Mouse (Mus musculus) hematopoietic stem cell, adult 5-6 weeks (primary cell): ENCODE measurements around the gene Gatad2b. TPM values are rescaled to one million over a fixed set of nuclear protein-coding genes. Genes with fewer than 3 reads are reported as not detected.

ENCODE experiments used
- ATAC-seq, 2 experiments: fragments of 125-278 bp in 1 of 2; replicated peaks in 1 of 2; 2 replicates each; pipeline ENCODE4 v1.8.0; 2016 to 2017; ENCODE audit warnings: inconsistent platforms in 2 of 2, mild to moderate bottlenecking in 2 of 2, moderate number of reproducible peaks in 2 of 2, low read depth in 1 of 2, moderate TSS enrichment in 1 of 2; ENCODE audit not compliant: low FRiP score in 2 of 2, poor library complexity in 2 of 2, severe bottlenecking in 2 of 2, insufficient read depth in 1 of 2, low TSS enrichment in 1 of 2
- total RNA-seq: library from RNA; stranded (forward); fragments of 172-1452, 232-1000 nt; gene quantifications from 2 replicates; pipeline ENCODE4 v1.2.3, GENCODE M21; 2017

Gatad2b gene
- total RNA-seq, 1 experiment from 2014 or later: 34.1 TPM

DNA sequence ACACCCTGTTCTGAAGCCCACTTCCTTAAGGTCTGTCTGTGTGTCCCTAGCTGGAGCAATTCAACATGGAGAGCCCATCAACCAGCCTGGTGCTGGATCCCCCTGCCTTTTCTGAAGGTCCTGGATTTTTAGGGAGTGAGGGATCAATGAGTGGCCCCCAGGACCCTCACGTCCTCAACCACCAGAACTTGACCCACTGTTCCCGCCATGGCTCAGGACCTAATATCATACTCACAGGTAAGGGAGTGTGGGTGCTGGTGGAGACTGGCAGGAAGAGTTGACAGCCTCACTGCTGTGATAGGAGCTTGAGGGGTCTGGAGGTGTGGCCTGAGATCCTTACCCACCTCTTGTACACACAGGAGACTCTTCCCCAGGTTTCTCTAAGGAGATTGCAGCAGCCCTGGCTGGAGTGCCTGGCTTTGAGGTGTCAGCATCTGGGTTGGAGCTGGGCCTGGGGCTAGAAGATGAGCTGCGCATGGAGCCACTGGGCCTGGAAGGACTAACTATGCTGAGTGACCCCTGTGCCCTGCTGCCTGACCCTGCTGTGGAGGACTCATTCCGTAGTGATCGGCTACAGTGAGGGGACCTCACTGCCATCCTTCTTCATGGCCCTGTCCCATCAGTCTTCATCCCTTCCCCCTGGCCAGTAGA is 29.7 kb upstream of the Gatad2b start:
- ATAC-seq: no peak

DNA sequence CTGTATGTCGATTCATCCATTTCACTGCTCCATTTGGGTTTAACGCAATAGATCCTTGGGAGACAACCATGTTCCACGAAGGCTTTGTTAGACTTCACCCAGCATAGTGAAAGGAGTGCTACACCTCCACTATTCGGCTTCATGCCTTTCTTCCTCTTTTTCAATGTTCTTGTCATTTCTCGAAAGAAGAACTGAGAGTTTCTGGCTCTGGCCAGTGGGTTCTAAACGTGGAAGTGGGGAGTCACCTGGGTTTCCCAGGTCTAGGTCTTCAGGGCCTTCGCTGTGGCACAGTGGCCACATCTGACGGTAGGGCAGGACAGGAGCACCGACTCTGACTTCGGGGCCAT is 28.3 kb upstream of the Gatad2b start:
- ATAC-seq: peak; percentile 18 to 26

DNA sequence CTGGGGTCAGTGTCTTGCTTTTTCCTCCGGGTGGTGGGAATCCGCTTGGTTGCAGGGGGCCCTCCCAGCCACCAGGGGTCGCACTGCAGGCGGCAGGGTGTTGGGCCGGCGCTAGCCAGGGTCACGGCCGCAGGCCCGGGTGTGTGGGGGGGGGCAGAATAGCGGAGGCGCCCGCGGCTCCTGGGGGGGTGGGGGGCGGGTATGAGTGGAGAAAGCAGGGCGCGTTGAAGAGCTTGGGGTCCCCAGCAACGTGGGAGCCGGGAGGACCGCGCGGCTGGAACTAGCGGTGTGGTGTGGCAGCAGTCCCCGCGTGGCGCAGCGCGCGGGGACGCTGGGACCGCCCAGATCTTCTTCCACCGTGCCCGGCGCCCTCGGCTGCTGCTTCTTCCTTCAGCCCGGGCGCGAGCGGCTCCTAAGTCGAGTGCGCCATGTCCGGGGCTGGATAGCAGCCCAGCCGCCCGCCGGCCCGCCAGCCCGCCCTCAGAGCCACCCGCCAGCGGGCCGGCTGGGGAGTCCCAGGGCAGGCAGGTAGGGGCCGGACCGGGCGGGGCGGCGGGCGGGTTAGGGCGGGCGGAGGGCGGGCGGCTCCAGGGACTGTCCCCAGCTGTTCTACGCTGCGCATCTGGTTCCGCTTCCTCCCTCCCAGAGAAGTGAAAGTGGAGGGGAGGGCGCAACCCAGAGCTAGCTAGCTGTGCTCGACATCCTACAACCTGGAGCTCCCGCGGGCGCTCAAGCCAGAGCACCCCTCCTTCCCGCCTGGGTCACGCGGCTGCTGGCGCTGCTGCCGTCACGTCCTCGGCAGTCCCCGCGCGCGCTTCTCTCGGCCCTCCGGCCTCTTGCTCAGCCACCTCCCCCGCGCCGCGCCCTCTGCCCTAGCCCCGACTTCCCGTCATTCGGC is 27.7 kb upstream of the Gatad2b start, which contains the start of gene Dennd4b:
Gene Dennd4b (plus strand): TSS at position 152 of the 898 bp plus-strand sequence.
- peak; percentile 74 to 79 for ATAC-seq

DNA sequence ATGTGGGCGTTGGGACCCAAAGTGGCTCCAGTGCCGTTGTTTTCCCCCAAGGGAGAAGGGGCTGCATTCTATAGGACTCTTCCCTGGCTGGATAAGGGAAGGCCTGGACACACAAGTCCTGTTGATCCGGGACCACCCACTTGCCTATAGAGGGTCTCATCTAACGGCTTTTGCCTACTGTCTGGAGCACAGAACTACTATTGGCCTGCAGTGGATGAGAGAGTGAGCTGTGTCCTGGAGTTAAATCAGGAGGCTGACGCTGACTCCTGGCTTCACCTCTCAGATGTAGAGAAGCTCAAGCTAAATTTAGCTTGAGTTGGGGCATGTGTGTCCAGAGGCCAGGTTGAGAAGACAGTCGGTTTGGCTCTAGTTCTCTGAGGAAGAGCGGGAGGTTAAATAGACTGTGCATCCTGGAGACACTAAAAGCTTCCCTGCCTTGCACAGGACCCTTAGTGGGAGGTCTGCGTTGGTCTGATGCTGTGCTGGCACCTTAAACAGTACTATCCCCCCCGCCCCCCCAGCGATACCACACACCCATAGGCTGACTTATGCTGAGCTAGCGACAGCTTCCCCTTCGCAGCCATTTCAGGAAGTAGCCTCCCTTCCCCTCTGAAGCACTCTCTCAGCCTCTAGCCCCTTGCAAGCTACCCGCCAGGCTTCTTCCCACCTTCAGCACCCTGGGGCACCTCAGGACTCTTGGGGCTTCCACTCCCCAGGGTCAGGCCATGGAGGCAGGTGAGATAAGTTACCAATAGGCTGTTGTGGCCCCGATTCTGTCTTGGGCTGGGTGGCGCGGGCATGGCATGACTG is 26.8 kb upstream of the Gatad2b start:
- peak; percentile 42 to 50 for ATAC-seq

DNA sequence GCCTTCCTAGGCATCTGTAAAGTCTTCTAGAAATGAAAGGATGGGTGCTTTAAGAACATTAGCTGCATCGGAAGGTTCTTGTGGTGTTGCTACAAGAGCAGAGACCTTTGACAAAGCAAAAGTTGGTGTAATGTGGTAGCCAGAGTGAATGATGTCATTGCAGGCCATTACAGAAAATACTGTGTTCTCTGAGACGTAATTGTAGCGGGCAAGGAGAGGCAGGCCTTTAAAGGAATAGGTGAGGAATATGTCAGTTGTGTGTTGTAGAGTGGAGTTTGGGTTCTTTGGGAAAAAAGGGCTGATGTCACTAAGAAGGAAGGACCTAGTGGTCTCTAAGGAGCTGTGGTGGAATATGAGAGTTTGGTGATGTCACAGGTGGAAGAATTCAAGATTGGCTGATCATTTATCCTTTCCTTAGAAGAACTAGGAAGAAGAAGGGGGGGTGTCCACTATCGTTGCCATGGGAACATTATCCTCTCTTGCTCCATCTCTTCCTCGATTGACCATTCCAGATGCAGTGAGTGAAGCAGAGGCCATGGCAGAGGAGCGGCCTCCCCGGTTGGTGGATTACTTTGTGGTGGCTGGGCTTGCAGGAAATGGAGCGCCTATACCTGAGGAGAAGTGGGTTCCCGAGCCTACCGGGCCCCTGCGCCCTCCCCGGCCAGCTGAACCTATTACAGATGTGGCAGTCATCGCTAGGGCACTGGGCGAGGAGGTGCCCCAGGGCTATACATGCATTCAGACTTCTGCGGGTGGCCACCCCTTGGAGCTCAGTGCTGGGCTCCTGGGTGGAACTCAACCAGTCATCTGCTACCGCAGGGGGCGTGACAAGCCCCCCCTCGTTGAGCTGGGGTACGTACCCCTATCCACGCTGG is 25.8 kb upstream of the Gatad2b start:
- ATAC-seq: no peak

DNA sequence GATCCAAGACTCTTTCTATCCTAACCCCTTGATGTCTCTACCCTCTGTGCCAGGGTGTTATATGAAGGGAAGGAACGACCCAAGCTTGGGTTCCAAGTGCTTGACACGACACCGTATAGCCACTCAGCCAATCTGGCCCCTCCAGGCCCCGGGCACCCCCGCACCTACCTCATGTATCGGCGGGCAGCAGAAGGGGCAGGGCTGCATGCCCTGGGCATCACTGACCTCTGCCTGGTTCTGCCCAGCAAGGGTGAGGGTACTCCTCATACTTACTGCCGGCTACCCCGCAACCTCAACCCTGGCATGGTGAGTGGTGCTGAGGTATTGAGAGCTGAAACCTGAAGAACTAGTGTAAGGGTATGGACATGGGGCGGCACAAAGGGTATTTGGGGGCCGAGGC is 24.8 kb upstream of the Gatad2b start:
- ATAC-seq: no peak

DNA sequence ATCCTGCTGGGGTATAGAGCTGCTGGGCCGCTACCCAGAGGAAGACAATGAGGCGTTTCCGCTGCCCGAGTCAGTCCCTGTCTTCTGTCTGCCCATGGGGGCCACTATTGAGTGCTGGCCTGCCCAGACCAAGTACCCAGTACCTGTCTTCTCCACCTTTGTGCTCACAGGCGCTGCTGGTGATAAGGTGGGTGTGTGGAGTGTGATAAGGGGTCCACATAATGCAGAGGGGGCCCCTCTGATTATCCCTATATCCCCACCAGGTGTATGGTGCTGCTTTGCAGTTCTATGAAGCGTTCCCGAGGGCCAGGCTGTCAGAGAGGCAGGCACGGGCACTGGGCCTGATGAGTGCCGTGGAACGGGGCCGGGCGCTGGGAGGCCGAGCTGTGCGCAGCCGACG is 24.0 kb upstream of the Gatad2b start:
- ATAC-seq: no peak

DNA sequence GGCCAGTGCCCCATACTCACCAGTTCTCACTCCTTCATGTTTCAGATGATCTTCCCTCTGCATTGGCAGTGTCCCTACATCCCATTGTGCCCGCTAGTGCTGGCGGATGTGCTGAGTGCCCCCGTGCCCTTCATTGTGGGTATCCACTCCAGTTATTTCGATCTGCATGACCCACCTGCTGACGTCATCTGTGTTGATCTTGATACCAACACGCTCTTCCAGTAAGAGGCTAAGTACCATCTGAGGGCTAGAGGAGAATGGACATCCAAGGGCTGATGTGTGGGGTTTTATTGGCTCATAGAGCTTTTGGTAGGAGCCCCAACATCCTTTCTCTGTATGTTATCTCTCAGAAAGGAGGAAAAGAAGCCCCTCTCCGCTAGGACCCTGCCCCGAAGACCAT is 22.2 kb upstream of the Gatad2b start:
- no peak for ATAC-seq

DNA sequence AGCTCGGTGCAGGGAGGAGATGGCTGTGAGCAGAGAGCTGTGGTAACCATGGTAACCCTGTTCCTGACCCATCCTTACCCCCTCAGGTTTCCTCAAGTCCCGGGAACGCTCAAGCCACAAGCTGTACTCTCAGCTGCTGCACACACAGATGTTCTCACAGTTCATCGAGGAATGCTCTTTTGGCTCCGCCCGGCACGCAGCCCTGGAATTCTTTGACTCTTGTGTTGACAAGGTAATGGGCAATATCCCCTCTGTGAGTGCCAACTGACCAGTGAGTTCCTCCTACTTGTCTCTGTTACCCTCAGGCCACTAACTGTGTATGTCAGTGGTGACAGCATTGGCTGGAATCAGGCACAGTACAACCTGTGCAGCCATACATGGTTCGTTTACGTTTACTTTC is 20.8 kb upstream of the Gatad2b start:
- no peak for ATAC-seq

DNA sequence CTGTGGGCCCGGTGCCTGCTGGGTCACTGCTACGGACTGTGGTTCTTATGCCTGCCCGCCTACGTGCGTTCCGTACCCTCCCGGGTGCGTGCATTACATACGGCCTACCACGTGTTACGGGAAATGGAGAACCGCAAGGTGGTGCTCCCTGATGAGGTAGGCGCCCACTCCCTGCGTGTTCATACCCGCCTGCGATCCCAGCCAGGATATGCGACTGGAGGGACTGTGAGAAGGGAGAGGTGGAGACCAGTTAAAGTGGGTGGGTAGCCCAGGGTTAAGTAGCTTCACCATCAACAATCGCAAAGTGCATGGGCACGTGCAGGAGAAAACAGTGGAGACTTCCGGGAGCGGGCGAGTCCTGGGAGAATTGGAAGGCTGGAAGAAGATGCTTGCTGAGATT is 19.1 kb upstream of the Gatad2b start:
- ATAC-seq: no peak

DNA sequence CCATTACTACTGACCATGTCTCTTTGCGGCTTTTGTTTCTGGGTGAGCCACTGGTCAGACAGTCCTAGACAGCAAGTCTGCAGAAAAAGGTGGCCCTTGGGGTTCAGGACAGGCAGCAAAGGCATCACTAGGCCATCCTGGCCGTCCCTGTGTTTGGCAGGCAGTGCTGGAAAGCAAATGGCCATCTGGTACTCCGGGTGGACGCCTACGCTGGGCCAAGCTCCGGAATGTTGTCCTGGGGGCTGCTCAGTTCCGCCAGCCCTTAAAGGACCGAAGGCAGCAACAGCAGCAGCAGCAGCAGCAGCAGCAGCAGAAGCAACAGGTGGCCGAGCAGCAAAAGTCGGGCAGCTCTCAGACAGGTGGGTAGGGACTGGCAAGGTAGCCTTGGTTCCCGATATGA is 17.7 kb upstream of the Gatad2b start:
- ATAC-seq: no peak

DNA sequence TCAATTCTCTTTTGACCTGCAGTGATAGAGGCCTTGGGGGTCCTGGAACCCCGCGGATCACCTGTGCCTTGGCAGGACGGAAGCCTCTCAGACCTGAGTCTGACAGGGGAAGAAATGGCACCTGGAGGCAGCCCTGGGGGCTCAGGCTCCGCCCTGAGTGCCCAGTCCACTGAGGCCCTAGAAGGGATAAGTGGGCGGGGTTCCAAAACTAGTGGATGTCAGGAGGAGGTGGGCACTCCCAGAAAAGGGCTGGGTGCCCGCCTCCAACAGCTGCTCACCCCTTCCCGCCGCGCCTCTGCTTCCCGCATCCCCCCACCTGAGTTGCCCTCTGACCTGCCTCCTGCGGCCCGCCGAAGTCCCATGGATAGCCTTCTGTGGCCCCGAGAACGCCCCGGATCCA is 16.1 kb upstream of the Gatad2b start:
- no peak for ATAC-seq

DNA sequence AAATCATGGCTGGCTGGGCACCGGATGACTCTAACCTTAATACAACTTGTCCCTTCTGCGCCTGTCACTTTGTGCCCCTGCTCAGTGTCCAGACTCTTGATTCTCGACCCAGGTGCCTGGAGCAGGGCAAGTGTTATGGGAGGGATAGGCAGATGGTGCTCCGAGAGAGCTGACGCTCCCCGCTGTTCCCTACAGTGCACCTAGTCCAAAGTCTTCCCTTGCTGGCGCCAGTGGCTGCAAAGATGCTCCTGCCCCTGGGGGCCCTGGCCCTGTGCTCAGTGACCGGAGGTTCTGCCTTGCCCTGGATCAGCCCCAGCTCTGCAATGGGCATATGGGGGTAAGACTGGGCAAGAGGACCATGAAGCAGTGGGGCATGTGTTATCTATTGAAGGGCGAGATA is 15.2 kb upstream of the Gatad2b start:
- ATAC-seq: no peak

DNA sequence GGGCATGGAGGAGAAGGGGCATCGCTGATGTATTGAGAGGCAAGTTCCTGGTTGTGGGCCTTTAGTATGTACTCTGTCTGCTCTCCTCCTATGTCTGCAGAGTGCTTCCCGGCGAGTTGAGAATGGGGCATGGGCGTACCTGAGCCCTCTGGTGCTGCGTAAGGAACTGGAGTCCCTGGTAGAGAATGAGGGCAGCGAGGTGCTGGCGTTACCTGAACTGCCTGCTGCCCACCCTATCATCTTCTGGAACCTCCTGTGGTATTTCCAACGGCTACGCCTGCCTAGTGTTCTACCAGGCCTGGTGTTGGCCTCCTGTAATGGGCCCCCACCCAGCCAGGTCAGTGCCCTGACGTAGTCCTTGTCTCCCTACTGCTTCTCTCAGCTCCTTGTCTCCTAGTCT is 14.8 kb upstream of the Gatad2b start:
- ATAC-seq: no peak

DNA sequence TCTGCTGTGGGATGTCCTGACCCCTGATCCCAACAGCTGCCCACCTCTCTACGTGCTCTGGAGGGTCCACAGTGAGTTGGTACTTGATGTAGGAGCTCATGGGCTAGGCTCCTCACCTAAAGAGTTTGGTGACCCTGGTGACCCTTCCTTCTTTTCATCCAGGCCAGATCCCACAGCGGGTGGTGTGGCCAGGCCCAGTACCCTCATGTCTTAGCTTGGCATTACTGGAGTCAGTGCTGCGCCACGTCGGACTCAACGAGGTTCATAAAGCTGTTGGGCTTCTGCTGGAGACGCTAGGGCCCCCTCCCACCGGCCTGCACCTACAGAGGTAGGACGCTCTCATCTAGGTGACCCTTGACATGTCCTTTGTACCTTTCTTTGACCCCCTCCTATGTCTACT is 13.8 kb upstream of the Gatad2b start:
- ATAC-seq: no peak

DNA sequence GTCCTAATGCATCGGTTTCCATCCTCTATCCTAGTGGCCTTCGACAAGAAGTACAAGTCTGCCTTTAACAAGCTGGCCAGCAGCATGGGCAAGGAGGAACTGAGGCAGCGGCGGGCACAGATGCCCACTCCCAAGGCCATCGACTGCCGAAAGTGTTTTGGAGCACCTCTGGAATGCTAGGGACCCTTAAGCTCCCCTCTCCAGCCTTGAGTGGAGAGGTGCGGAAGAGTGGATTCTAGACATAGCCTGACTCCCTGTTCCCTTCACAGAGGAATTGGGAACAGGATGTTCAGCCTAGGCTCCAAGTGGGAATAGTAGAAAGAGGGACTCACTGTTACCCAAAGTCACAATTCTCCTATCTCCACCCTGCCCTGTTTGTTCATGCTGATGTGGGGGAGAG is 13.2 kb upstream of the Gatad2b start:
- no peak for ATAC-seq

DNA sequence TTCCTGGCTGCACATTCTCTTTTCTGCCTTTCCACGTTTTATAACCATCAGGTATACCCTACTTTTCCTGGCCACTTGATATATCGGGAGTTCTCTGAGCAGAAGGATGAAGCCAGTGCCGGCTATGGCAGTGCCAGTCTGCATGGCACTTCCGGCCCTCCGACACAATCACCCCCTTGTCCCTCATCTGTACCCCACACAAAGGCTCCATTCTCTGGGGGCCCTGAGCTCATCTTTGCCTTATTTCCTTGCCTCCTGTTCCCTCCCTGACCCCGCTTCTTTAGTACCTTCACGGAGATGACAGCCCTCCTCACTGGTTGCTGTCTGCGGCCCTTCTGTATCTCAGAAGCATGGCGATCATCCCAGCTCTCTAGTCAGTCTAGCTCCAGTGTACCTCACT is 12.3 kb upstream of the Gatad2b start:
- ATAC-seq: no peak
